Mouse (Mus musculus) left cerebral cortex, adult 18-20 months (tissue): ENCODE measurements around the gene Ints1. TPM values are rescaled to one million over a fixed set of nuclear protein-coding genes. Genes with fewer than 3 reads are reported as not detected.

Experiments used
- DNase-seq, 2 experiments: peaks; one replicate each; pipeline ENCODE4 v3.0.0; 2021 to 2022; ENCODE audit warnings: low spot score in 2 of 2, mixed read lengths in 1 of 2
- total RNA-seq, 2 experiments: library from RNA; stranded (reverse); gene quantifications; 2 replicates each; pipeline ENCODE4 v1.2.3; 2021

Gene Ints1
- total RNA-seq, 2 experiments from 2014 or later, result 96.3 to 103 TPM

GRCm38 (mm10) chr5:139801880-139802279 is 26.4 kb upstream of the Ints1 start:
- DNase-seq, result no peak

GRCm38 (mm10) chr5:139801231-139801630 is 25.8 kb upstream of the Ints1 start:
- no peak for DNase-seq

GRCm38 (mm10) chr5:139799801-139800590 is 24.5 kb upstream of the Ints1 start:
- no peak for DNase-seq

GRCm38 (mm10) chr5:139799041-139799440 is 23.6 kb upstream of the Ints1 start:
- DNase-seq, result no peak

GRCm38 (mm10) chr5:139798168-139798900 is 22.9 kb upstream of the Ints1 start:
- DNase-seq, result no peak

GRCm38 (mm10) chr5:139797473-139798167 is 22.1 kb upstream of the Ints1 start:
- peak; percentile 71 to 78 for DNase-seq

GRCm38 (mm10) chr5:139796900-139797299 is 21.4 kb upstream of the Ints1 start:
- DNase-seq, result peak; percentile 67 to 71

GRCm38 (mm10) chr5:139796001-139796620 is 20.6 kb upstream of the Ints1 start:
- no peak for DNase-seq

- DNase-seq, result no peak
Observed at GRCm38 (mm10) chr5:139794938-139795337, 19.5 kb upstream of the Ints1 start.

- DNase-seq, result no peak
Observed at GRCm38 (mm10) chr5:139794137-139794536, 18.7 kb upstream of the Ints1 start.

GRCm38 (mm10) chr5:139793338-139794089 is 18.0 kb upstream of the Ints1 start:
- no peak for DNase-seq

GRCm38 (mm10) chr5:139792966-139793337 is 17.5 kb upstream of the Ints1 start:
- no peak for DNase-seq

GRCm38 (mm10) chr5:139792159-139792775 is 16.8 kb upstream of the Ints1 start:
- DNase-seq, result no peak

GRCm38 (mm10) chr5:139791227-139792158 is 16.0 kb upstream of the Ints1 start, which contains the start of gene Mafk:
Gene Mafk, plus strand, starts transcription at chr5:139791513.
- DNase-seq, result peak; percentile 93 to 94

- no peak for DNase-seq
Observed at GRCm38 (mm10) chr5:139789466-139789865, 14.0 kb upstream of the Ints1 start.

GRCm38 (mm10) chr5:139781406-139781805 is 5.9 kb upstream of the Ints1 start:
- no peak for DNase-seq

- no peak for DNase-seq
Observed at GRCm38 (mm10) chr5:139776966-139777365, 1.5 kb upstream of the Ints1 start.

GRCm38 (mm10) chr5:139768216-139768615 is 7.3 kb downstream of the Ints1 start:
- DNase-seq, result no peak

- DNase-seq, result no peak
Observed at GRCm38 (mm10) chr5:139764296-139764695, 11.2 kb downstream of the Ints1 start.
